Mouse (Mus musculus): Measurements from ENCODE around the gene Tpp1.

Gene Tpp1

DNA sequence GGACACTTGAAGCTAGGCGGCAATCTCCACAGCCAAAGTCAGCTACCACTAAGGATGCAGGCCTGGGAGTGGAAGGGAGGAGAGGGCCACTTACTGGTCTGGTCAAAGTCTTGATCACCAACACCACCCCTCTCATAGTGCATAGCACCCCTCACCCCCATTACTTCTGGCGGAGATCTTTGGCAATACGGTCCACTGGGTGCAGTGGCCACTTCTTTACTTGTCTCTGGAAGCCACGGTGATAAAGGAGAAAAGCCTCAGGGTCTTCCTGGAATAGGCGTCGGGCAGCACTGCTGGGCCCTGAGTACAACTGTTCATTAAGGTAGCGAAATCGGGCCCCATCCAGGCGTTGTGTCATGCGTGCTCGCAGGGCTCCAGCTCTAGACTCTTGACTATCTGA, 18.2 kb downstream of the Tpp1 start:
- in situ Hi-C loops (cut with MboI; ENCODE audit: unreplicated experiment in 2 of 2) = loop anchor here (10.0 kb wide), 1 partner anchor 179 kb away; the partner anchor contains the start of gene Smpd1 (in 2 of the 2)

DNA sequence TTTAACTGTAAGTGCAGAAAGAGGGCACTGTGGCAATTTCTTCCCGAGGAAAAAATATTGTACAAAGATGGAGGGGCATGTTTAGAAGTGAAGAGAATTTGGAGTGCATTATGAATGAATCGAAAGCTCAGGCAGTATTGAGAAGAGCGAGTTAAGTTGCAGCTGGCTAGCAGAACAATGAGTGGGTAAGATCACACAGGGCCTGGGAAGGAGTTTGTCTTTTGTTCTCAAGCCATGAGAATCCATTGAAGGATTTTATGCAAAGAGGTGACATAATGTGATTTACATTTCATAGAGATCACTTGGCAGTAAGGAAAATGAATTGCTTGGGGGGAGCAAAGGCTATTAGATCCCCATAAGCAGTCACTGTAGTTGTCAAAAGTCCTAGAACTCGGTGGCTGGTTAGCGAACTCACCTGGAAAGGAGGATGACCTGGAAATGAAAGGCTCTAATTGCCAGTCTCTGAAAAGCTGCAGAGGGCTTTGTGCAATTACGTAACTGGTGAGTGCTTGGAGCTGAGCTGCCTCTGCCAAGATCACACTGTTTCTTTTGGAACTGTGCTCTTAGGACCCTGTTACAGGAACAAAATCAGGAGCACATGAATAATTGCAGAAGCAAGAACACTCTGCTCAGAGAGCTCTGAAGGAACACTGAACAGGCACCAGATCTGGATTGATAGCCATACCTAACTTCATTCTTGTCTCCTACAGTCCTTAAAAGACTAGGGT, 23.2 kb downstream of the Tpp1 start:
- in situ Hi-C loops (cut with MboI; ENCODE audit: unreplicated experiment in 2 of 2) = loop anchor here (5.0 to 10.0 kb wide), 2 partner anchors 83 to 194 kb away; partner anchors contain the start of gene Mrpl17 (in 2 of the 2)

DNA sequence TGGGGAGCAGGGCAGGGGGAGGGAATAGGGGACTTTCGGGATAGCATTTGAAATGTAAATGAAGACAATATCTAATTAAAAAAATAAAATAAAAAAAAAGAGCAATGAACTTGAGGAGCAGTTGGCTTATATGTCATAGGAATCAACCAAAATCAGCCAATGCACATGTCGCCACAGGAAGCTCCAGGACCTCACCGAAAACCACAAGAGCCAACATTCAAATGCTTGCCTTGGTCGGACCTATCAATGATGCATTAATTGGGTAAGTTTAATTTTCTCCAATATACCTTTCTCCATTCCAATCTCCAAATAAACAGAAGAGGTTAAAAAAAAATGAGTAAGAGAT, 25.1 kb downstream of the Tpp1 start:
- in situ Hi-C loops (cut with MboI; ENCODE audit: unreplicated experiment in 2 of 2) = loop anchor here (5.0 to 10.0 kb wide), 2 partner anchors 85 to 192 kb away; partner anchors contain the start of gene Mrpl17 (in 2 of the 2)

DNA sequence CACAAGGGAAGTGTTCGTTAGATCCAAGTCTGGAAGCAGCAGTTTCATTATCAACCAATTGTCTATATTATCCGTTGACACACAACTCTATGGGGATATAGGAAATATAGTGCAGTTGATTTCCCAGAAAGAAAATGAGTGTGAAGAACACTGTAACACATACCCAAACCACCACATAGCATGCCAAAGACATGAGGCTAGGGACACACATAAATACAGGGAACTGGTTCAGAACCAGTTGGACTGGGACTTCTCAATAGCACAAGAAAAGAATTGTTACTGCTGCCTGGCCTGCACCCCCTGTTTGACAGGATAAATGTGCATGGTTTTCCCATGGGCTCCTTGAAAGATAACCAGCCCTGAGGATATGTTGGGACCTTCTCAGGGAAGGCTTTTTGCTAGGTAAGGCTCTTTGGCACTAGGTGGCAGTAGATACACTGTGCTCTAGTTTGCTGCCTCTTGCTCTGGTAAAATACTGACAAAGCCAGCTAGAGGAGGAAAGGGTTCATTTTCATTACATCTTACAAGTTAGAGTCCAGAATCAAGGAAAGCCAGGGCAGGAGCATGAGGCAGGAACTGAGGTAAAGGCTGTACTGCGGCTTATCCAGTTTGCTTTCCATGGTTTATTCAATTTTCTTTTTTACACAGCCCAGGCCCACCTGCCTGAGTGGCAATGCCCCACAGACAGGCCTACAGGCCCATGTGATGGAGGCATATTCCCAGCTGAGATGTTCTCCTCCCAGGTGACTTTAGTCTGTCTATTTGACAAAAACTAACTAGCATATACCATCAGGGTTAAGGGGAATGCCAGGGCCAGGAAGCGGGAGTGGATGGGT, 25.7 kb downstream of the Tpp1 start:
- in situ Hi-C loops (cut with MboI; ENCODE audit: unreplicated experiment in 2 of 2) = loop anchor here (5.0 to 10.0 kb wide), 2 partner anchors 86 to 192 kb away; partner anchors contain the start of gene Mrpl17 (in 2 of the 2)

DNA sequence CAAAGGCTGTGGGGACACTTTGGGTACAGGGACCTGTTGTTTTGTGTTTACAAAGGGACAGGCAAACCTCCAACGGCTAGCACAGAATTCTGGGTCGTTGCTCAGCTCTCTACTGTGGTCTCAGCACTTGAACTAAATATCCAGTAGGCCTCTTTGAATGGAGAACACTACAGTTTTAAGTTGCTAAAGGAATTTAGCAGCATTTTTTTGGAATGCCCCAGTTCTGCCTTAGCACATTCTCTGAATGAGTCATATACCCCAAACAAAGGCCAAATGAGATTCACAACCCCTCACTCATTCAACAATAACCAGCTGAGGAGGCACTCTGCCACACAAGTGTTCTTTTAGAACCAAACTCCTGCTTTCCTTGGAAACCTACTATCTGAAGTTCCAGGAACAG, 30.1 kb downstream of the Tpp1 start:
- in situ Hi-C loops (cut with MboI; ENCODE audit: unreplicated experiment in 2 of 2) = loop anchor here (10.0 to 25.0 kb wide), 2 partner anchors 187 to 1315 kb away; partner anchors contain the start of gene Olfr713 (in 2 of the 2)

DNA sequence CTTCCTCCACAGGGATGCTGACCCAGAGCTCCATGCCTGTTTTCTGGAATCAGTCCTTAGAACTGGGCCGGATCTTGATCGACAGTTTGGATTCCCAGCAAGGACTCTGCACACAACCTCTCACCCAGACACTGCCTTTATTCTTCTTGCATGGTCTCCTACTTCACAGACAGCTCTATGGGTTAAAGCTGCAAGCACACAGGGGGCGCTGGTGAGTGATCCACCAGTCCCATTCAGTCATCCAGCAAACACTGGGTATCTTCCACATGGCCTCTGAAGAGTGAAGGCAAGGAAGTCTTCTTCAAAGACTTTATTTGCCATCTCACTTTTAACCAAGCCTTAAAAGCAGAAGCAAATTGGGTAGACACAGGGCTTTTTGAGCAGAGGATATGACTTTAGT, 36.7 kb downstream of the Tpp1 start:
- in situ Hi-C loops (cut with MboI; ENCODE audit: unreplicated experiment in 2 of 2) = loop anchor here (25.0 kb wide), 1 partner anchor 1322 kb away; the partner anchor contains the start of gene Olfr713 (in 2 of the 2)

DNA sequence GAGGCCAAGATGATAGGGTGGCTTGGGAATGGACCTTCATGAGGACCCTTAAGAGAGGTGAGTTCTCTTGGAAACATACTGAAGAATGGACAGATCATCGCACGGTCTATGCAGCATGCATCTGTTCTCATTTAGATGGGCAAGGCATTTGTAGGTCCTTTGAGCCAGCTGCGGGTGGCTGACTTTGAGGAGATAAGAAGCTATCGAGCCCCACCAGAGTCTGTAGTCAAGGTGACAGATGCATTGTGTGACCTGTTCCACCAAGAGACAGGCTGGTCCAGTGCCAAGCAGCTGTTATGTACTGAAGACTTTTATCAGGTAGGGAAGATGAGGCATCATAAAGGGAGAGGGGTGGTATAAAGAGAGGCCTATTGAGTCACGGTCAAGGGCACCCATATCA, 43.3 kb downstream of the Tpp1 start:
- in situ Hi-C loops (cut with MboI; ENCODE audit: unreplicated experiment in 2 of 2) = loop anchor here (25.0 kb wide), 1 partner anchor 1329 kb away; the partner anchor contains the start of gene Olfr713 (in 2 of the 2)

DNA sequence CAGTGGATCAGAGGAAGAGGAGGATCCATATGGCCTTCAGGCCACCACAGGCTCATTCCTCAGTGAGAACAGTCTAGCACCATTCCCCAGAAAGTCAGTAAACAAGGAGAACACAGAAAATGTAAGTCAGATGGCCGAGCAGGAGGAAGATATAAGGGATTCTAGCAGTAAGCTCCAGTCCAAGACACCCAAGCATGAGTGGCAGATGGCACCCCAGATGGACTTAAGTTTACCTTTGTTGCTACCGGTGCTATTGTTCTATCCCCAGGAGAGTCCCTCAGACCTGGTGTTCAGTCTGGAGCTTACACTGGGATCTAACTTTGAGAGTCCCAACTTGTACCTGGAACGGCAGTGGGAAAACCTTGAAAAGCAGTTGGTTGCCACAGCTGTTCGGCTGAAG, 48.2 kb downstream of the Tpp1 start:
- in situ Hi-C loops (cut with MboI; ENCODE audit: unreplicated experiment in 2 of 2) = loop anchor here (25.0 kb wide), 1 partner anchor 1333 kb away; the partner anchor contains the start of gene Olfr713 (in 2 of the 2)

DNA sequence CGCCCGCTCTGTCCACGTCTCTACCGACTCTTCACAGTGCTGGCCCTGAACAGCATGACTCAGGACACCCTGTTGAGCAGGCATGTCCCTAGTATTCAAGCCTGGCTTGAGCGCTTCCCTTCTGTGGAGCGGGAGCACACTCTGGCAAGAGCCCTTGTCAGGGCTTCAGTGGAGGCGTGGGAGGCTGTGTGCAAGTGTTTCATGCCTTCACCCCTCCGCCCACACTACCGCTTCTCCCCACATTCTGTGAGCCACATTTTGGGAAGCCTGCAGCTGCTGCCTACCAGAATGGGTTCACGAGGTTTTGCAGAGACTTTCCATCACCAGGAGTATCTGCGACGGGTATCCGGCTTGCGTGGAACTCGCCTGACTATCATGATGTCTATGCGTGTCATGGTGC, 48.9 kb downstream of the Tpp1 start:
- in situ Hi-C loops (cut with MboI; ENCODE audit: unreplicated experiment in 2 of 2) = loop anchor here (25.0 kb wide), 1 partner anchor 1334 kb away; the partner anchor contains the start of gene Olfr713 (in 2 of the 2)

Data from v-Abl transformed pro-B cells (cell line).